Mouse (Mus musculus) thymus, postnatal 25 days (tissue): Measurements from ENCODE around the gene Aldh3b2.
"Not testable (repeated sequence)": the region's sequence is repeated elsewhere in the genome, so short reads cannot be mapped to it uniquely, and the experiment has no call there.

Source experiments
- DNase-seq: peaks from one replicate; pipeline ENCODE4 v3.0.0; 2022

The Aldh3b2 gene

DNA sequence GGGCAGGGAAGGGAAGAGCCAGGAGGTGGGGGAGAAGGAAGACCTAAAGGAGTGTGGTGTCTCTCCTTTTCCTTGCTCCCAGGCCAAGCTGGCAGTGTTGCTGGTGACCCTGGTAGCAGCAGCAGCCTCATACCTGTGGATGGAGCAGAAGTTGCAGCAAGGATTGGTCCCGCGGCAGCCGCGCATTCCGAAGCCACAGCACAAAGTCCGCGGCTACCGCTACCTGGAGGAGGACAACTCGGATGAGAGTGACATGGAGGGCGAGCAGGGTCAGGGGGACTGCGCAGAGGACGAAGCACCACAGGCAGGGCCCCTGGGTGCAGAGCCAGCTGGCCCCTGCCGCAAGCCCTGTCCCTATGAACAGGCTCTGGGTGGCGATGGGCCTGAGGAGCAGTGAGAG lies 23.6 kb upstream of the Aldh3b2 start:
- DNase-seq = no peak

DNA sequence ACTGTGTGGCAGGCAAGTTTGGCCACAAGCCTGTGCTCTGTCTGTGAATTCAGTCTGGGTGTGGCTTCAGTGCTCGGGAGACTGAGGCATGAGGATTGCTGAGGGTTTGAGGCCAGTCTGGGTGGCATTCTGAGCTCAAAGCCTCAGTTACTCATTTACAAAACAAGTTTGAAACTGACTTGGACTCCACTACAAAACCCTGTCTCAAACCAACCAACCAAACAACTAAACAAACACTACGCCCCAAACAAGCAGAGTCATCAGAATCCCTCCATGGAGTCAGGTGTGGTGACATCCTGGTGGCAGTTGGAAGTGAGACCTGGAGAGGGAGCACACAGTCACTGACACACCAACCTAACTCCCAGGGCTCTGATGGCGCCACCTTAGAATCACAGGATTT lies 21.8 kb upstream of the Aldh3b2 start:
- no peak for DNase-seq

DNA sequence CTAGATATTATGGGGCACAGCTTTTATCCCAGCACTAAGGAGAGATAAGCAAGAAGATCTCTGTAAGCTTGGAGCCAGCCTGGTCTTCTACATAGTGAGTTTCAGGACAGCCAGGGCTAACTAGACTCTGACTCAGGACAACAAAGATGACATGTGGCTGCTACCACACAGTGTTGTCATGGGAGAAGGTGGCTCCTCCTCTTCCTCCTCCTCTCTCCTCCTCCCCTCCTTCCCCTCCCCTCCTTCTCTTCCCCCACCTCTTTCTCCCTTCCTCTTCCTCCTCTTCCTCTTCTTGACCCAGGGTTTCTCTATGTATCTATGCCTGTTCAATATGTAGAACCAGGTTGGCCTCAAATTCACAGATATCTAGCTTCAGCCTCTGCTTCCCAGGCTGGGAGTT lies 20.7 kb upstream of the Aldh3b2 start:
- DNase-seq = no peak

DNA sequence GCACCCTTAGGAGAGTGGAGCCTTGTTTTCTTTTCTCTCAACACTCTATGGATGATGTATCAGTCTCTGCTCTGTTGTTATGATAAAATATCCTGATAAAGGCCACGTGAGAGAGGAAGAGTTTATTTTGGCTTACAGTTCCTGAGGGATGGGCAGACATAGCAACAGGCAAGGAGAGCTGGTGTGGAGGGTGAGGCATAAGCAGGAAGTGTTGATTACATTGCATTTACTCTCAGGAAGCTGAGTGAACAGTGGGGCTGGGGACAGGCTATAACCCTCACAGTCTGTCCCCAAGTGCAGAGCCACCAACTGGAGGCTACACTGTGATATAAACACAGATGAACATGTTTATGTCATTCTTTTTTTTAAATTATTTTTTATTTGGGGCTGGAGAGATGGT lies 20.0 kb upstream of the Aldh3b2 start:
- no peak for DNase-seq

DNA sequence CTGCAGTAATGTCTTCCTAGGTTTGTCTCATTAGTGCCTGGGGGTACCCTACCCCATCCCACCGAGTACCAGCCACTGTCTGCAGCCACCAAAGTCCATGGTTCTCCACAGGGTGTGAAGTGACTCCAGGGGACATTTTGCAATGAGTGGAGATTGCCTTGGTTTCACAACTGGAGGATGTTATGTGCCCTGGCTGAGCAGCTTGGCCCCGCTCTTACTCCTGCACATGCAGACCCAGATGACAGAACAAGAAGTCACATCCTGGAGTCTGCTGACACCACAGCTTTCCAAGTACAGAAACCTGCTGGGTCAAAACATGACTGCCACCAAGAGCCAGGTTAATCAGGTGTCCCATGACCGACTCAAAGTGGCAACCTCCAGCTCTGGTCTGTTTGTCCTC lies 17.1 kb upstream of the Aldh3b2 start:
- no peak for DNase-seq

DNA sequence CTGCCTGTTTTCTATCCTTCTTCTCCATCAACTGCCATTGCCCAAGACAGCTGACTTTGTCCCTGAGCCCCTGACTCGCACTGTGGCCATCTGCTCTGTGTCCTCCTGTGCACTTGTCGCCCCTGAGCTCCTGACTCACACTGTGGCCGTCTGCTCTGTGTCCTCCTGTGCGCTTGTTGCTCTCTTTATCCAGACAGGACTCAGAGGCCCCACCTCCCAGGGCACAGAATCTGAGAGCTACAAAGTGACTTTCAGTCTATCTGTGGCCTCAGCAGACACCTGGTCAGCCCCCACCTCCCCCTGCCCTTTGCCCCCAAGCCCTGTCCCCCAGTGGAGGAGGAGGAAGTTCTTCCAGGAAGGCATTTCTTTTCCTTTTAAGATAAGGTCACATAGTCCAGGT lies 16.3 kb upstream of the Aldh3b2 start:
- no peak for DNase-seq

DNA sequence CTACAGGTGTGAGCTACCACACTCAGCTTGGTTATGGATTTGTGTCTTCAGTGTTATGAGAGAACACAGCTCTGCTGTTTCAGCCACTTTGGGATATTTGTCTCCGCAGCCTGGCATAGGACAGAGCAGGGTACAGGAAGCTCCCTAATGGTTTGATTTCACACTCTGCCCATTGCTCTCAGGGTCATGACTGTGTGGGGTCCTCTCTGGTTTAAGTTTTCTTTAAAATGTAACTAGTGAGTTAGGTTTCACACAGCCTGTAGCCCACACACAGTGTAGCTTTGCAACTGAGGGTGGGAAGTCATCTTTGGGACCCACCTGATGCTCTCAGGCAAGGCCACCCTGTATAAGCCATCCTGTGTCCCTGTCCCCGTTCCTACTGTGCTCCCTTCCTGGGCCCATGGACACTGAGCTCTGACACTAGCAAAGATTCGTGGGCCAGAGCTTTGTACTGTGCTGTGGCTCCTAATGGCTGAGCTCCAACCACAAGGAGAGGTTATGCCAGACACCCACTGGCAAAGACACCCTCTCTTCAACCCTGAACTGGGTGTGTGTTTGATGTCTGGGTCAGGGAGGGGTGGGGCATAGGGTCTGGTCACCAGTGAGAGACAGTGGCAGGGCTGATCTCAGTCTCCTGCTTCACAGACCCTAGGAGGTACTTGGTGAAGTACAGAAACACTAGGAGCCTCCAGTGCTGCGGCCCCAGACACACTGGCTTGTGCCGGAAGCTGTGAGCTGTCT lies 14.7 kb upstream of the Aldh3b2 start:
- not testable (repeated sequence) for DNase-seq

DNA sequence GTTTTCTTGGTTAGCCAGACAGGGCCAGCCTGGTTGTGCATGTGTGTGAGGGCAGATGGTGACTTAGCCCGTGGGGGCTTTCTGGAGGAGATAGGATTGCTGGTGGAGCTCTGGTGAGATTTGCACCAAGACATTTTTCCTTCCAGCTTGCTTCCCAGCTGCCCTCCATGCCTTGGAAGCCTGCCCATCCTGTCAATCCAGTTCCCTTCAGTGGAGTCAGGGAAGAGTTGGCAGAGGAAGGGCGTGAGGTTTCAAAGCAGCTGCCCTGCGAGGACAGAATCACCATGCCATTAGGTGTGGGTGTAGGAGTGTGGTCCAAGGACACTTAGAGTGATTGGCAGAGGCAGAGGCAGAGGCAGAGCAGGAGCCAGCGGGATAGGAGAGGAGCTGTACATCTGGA lies 13.7 kb upstream of the Aldh3b2 start, which contains the start of gene Aldh3b3:
Aldh3b3 (plus strand) TSS at position 176 of the 400 bp plus-strand sequence.
- DNase-seq = no peak

DNA sequence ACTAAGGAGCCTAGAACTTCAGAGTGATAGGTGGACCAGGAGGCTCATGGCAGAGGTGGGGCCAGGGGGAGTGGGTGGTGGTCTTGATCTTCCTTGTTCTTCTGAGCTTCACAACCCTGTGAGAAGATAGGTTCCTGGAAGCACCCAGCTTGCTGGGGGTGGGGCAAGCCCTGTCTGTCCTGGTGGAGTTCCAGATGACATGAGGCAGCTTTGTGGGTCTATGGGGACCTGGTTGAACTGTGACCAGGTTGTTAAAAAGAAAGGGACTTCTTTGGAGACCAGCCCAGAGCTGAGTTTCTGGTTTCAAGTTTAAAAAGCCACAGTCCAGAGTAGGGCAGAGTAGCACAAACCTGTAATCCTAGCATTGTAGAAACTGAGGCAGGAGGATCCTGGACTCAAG lies 13.1 kb upstream of the Aldh3b2 start:
- no peak for DNase-seq

DNA sequence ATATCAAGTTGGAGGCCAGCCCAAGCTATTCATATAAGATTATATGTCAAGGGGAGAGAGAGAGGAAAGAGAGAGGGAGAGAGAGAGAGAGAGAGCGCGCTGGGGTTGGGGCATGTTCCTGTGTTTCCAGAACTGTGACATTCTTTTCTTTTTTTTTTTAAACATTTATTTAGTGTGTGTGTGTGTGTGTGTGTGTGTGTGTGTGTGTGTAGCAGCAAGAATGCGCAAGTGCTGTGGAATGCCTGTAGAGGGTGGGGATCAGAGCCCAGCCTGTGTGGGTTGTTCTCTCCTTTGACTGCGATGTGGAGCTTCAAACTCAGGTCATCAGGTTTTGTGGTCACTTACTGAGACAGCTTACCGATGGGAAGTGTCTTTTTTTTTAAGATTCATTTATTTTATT lies 11.9 kb upstream of the Aldh3b2 start:
- no peak for DNase-seq

DNA sequence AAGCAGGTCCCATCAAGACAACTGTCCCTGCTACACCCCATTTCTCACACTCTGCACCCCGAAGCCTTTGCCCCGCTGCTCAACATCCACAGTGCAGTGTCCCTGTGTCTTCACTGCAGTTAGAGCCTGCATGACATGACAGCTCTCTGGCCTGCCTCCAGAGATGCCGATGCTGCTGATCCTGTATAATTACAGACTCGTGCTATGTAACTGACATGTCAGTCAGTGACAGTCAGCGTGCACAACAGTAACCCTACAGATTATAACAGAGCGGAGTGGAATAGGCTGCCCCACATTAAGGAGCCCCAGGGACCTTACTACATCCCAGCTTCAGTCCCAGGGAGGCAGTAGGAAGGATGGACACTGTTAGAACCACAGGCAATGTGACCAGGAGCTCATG lies 10.3 kb upstream of the Aldh3b2 start:
- not testable (repeated sequence) for DNase-seq

DNA sequence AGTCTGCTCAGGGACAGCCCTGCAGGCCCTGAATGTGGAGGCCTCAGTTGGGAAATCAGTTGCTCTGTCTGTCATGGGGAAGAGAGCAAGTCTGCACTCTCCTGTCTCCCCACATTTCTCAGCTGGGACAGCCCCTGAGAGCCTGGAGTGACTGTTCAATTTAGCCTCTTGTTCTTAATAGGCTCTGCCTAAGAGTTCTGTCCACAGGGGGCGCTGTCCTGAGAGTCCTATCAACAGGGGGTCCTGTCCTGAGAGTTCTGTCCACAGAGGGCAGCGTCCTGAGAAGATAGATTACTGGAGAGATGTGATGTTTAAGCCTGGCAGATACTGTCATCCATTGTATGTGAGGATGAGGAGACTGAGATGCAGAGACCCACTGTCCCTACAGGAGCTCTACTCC lies 9.7 kb upstream of the Aldh3b2 start:
- no peak for DNase-seq

DNA sequence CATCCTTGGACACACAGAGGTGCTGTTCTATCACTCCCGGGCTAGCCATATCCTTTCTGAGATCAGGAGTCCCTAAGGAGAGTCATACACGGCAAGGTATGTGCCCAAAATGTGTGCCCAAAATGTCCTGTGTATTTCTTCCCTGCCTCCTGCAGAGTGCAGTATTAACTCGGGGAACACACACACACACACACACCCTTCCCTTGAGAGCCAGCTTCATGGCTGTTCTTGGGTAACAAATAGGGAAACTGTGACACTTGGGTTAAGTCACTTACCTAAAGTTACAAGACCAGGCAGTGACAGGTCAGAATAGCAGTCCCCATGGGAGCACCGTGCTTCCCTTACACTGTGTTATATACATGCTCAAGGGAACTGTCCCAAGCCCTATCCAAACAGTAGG lies 8.1 kb upstream of the Aldh3b2 start:
- DNase-seq = no peak

DNA sequence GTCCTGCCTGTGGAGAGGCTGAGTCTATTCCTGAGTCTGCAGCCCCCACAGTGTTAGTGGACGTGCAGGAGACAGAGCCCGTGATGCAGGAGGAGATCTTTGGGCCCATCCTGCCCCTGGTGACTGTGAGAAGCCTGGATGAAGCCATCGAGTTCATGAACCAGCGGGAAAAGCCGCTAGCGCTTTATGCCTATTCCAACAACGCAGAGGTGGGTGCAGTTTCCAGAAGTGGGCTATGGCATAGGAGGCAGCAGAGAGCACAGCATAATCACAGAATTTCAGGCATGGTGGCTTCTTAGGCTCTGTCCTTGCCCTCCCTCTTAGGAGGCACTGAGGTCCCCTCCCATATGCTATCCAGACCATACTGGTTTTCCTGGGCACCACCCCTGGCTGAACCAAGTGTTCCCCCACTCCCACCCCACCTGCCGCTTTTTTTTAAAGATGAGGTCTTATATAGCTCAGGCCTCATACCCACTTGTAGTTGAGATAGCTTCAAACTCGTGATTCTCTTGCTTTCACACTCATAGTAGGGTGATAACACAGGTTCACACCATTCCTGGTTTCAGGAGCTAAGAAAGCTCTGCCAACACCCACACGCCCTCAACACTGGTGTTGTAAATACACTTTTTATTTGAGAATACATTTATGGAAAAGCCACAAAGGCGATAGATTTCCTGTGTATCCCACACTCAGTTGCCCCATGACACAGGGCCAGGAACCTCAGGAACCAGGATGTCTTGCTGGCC lies 5.6 kb upstream of the Aldh3b2 start:
- no peak for DNase-seq

DNA sequence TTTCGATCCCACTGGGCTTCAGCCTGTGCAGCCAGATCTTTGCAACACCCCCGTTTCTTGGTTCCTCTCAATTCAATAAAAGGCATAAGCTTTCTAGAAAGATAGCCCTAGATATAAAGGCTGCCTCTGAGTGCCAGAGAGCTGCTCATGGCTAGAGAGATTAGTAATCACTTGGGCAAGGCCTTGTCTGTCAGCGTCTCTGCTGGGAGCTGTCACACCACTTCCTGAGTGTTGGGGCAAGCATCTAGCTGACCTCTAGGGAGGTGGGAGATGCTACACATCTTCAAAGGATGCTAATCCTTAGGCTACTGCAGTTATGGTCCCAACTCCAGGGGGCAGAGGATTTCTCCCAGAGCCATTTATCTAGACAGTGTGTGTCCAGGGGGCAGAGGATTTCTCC lies 4.9 kb upstream of the Aldh3b2 start:
- no peak for DNase-seq

DNA sequence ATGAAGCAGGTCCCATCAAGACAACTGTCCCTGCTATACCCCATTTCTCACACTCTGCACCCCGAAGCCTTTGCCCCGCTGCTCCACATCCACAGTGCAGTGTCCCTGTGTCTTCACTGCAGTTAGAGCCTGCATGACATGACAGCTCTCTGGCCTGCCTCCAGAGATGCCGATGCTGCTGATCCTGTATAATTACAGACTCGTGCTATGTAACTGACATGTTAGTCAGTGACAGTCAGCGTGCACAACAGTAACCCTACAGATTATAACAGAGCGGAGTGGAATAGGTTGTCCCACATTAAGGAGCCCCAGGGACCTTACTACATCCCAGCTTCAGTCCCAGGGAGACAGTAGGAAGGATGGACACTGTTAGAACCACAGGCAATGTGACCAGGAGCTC lies 2.5 kb downstream of the Aldh3b2 start:
- DNase-seq = not testable (repeated sequence)

DNA sequence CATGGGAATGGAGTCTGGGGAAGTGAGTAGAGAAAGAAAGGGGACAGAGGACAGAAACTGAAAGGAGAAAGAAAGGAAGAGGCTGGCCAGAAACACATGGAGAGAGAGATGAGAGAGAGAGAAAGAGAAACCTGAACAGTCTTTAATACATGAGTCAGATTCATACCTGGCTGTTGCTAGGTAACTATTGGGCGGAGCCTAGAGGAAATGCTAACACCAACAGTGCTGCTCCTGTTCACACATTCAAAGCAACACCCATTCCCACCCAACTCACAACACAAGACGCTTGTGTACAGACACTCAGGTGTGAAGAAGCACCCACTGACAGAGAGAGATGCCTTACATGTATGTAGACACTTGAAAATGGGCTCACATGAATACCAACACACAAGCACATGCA lies 3.7 kb downstream of the Aldh3b2 start:
- DNase-seq = no peak

DNA sequence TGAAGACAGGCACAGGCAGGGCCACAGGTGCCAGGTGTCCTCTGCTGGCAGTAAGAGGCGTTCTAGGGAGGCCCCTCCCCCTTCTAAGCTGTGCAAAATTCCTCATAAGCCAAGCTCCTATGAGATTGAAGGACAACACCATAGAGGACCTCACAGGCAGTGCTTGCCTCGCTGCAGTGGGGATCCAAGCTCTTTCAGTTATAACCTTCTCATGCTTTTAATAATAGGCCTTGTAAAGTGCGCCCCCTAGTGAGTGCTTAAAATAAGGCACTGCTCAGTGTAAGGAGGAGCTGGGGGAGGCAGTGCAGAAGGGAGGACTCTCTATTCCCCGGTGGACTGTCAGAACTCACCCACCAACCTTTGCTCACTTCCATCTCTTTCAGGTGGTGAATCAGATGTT lies 8.2 kb downstream of the Aldh3b2 start:
- peak; percentile 77 for DNase-seq

DNA sequence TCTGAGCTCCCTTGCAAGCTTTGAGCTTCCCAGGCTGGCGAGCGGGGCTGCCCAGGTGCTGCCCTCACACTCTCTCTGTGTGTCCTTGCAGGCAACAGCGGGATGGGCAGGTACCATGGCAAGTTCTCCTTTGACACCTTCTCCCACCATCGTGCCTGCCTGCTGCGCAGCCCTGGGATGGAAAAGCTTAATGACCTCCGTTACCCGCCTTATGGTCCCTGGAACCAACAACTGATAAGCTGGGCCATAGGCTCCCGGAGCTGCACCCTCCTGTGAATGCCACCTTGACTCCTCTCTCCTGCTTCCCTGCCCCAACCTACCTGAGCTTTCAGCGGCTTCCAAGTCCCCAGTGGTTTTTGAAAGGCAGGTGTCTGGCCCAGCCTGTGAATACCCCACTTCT lies 8.8 kb downstream of the Aldh3b2 start:
- DNase-seq = no peak

DNA sequence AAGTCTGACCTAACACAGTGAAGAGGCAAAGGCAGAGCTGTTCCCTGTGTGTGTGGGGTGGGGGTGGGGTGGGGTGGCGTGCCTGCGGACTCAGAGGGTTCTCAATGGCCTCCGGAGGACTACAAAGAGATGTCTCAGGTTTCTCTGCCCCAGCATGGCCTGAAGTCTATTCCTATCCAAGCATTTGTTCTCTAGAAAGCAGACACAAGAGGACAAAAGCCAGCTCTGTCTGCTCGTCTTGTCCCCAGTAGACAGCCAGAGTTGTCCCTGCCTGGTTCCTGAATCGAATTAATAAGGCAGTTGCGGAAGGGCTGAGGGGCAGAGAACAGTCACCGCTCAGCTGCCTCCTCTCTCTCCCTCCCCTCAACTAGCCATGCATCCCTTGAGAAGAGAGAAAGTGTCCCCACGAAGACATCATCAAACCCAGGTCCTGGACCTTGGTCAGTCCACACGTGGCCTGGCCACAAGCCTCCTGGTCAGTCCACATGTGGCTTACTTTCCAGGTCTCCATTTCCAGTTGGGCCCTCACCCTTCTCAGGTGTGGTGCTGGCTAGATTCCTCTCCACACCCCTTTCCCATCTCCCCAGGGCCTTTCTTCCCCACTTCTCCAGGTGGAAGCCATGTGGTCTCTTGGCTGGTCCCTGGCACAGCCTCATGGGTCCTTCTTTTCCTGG lies 11.5 kb downstream of the Aldh3b2 start:
- no peak for DNase-seq

DNA sequence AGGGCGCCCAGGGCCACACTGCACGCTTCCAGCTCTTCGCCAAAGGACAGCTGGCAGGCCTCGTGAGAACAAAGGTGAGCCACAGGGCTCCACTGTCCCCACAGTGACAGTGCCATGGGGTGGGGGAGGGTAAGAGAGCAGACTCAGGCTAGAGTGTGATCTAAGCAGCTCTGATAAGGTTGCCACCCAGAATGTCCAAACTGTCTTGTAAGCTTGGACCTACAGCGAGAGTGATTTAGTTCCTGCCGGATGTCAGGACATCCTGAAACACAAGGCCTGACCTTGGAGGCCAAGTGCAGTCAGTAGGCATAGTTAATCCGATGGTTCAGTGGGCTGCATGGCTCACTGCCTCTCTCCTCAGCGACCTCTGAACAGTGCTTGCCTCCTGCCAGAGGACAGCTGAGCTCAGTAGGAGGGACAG lies 13.1 kb downstream of the Aldh3b2 start:
- no peak for DNase-seq

DNA sequence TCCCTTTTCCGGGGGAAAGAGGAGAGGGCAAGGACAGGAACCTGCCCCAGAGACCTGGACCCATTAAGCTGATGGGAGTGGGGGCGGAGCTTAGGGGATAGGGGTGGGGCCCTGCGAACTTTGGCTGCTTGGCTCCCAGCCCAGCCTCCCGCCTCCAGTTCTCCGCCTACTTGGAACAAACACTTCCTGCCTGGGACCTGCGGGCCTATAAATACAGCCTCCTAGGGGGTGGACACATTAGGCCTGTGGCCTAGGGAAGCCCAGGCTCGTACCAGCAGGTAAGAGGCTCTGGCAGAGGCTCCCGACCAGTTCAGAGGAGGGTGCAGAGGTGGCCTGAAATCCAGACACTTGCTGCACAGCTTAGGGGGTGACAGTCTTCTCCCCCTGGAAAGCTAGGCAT lies 14.2 kb downstream of the Aldh3b2 start, which contains the start of gene Acy3:
Acy3 (plus strand) TSS at position 237 of the 400 bp plus-strand sequence.
- DNase-seq = peak; percentile 18

DNA sequence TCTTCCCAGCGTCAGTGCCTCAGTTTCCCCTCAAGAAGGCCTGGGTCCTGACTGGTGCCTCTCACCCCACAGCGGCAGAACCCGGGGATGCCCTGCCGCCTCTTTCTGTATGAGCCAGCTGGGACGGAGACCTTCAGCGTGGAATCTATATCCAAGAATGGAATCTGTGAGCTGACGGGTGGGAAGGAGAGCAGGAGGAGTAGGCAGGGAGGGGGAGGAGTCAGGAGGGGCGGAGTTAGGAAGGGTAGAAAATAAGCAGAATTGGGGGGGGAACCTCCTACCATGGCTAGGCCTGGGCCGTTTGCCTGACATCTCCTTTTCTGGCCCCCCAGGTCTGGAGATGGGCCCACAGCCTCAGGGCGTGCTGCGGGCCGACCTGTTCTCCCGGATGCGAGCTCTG lies 15.9 kb downstream of the Aldh3b2 start:
- no peak for DNase-seq

DNA sequence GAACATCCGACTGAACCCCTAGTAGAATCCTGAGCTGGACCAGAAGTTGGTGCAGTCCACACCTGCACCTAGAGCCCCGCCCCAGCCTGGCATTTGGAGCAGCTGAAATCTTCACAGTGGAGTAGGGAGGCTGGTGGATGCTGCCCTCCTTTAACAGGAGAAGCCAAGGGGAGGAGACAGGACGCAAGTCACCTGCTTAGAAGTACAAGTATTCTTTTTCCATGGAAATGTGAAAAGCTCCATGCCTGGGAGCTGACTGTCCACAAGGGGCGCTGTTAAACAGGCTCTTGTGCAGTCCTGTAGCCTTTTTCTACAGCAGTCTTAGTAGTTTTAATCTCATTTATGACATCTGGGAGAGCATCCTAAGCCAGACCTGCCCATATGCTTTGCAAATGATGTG lies 16.6 kb downstream of the Aldh3b2 start:
- no peak for DNase-seq
